Mouse (Mus musculus) kidney, adult 9 months (tissue): ENCODE results near the gene Dnah8.

Source experiments
- DNase-seq: peaks from one replicate; pipeline ENCODE4 v3.0.0; 2022

Gene Dnah8

GRCm38 (mm10) chr17:30835419-30835818 is 211.3 kb downstream of the Dnah8 start:
- no peak for DNase-seq

GRCm38 (mm10) chr17:30837031-30837430 is 212.9 kb downstream of the Dnah8 start:
- DNase-seq, result no peak

GRCm38 (mm10) chr17:30840046-30840445 is 215.9 kb downstream of the Dnah8 start:
- DNase-seq, result no peak

GRCm38 (mm10) chr17:30842312-30842711 is 218.2 kb downstream of the Dnah8 start:
- no peak for DNase-seq

GRCm38 (mm10) chr17:30844321-30844791 is 220.2 kb downstream of the Dnah8 start:
- peak; percentile 39 for DNase-seq

- DNase-seq, result no peak
These were observed 223.3 kb downstream of the Dnah8 start for GRCm38 (mm10) chr17:30847498-30847897.

GRCm38 (mm10) chr17:30848086-30848485 is 223.9 kb downstream of the Dnah8 start:
- no peak for DNase-seq

GRCm38 (mm10) chr17:30848804-30849203 is 224.7 kb downstream of the Dnah8 start:
- no peak for DNase-seq

- no peak for DNase-seq
These were observed 225.7 kb downstream of the Dnah8 start for GRCm38 (mm10) chr17:30849813-30850212.

GRCm38 (mm10) chr17:30852345-30852744 is 228.2 kb downstream of the Dnah8 start:
- DNase-seq, result no peak

GRCm38 (mm10) chr17:30857347-30857746 is 233.2 kb downstream of the Dnah8 start:
- no peak for DNase-seq

GRCm38 (mm10) chr17:30858586-30859259 is 234.6 kb downstream of the Dnah8 start:
- DNase-seq, result peak; percentile 54

GRCm38 (mm10) chr17:30859989-30860585 is 235.9 kb downstream of the Dnah8 start:
- no peak for DNase-seq

GRCm38 (mm10) chr17:30860606-30861005 is 236.5 kb downstream of the Dnah8 start:
- DNase-seq, result peak; percentile 83

GRCm38 (mm10) chr17:30866281-30866680 is 242.1 kb downstream of the Dnah8 start:
- DNase-seq, result no peak

GRCm38 (mm10) chr17:30866966-30867365 is 242.8 kb downstream of the Dnah8 start:
- peak; percentile 45 for DNase-seq

GRCm38 (mm10) chr17:30871040-30871439 is 246.9 kb downstream of the Dnah8 start:
- DNase-seq, result no peak

GRCm38 (mm10) chr17:30874276-30874675 is 250.1 kb downstream of the Dnah8 start:
- no peak for DNase-seq

GRCm38 (mm10) chr17:30877456-30877855 is 253.3 kb downstream of the Dnah8 start:
- DNase-seq, result no peak

GRCm38 (mm10) chr17:30878626-30879025 is 254.5 kb downstream of the Dnah8 start:
- DNase-seq, result no peak

GRCm38 (mm10) chr17:30880391-30880790 is 256.2 kb downstream of the Dnah8 start:
- no peak for DNase-seq

- no peak for DNase-seq
These were observed 256.8 kb downstream of the Dnah8 start for GRCm38 (mm10) chr17:30881001-30881400.

- DNase-seq, result no peak
These were observed 258.1 kb downstream of the Dnah8 start for GRCm38 (mm10) chr17:30882206-30882605.

- DNase-seq, result no peak
These were observed 259.4 kb downstream of the Dnah8 start for GRCm38 (mm10) chr17:30883534-30883933.

- DNase-seq, result no peak
These were observed 267.9 kb downstream of the Dnah8 start for GRCm38 (mm10) chr17:30892086-30892485.
